Mouse (Mus musculus) Patski (cell line): ENCODE data around the gene Pfkp. TPM values are rescaled to one million over a fixed set of nuclear protein-coding genes. Genes with fewer than 3 reads are reported as not detected.

Experiments
- ATAC-seq: fragments of 100-300 bp; one replicate; pipeline ENCODE4 v1.8.0; 2021
- CTCF ChIA-PET: fragments of 350-600 bp; sonication (Branson Sonifier 250); formaldehyde crosslinking; loops from one replicate; lab custom pipeline; 2022; ENCODE audit warnings: inconsistent platforms; lab: Charles Lee
- POLR2A ChIA-PET: fragments of 350-600 bp; sonication (Branson Sonifier 250); formaldehyde crosslinking; loops from one replicate; lab custom pipeline; 2022; ENCODE audit warnings: antibody characterized with exemption, inconsistent platforms; lab: Charles Lee
- DNase-seq: peaks from one replicate; pipeline ENCODE4 v3.0.0-alpha.2; 2011; ENCODE audit warnings: low read depth, low spot score
- H3K27me3 ChIP-seq: fragments of 371-371 bp; one replicate; pipeline ENCODE4 v1.5.1; 2021
- CTCF ChIP-seq: fragments of 100-300 bp; IDR thresholded peaks from one replicate; pipeline ENCODE4 v1.5.1; 2021
- in situ Hi-C: fragments of 300-500 bp; cut with MboI; formaldehyde crosslinking; loops from 3 replicates; pipeline ENCODE4 v1.11.1; 2018; ENCODE audit warnings: low pct_unique_long_range_greater_than_20kb, mixed read lengths
- polyA plus RNA-seq: library from polyadenylated mRNA; unstranded; gene quantifications from one replicate; pipeline ENCODE4 v1.2.3, GENCODE M21; 2021

Gene Pfkp
- polyA plus RNA-seq, 1 experiment from 2014 or later, result 220 TPM

GRCm38 (mm10) chr13:6647992-6648668 lies 447 bp downstream of the Pfkp start:
- DNase-seq (no peak), ATAC-seq (peak; percentile 32)
- TF ChIP-seq CTCF, result no peak
- no peaks in the 10 kb centered on the region for H3K27me3 ChIP-seq
- CTCF ChIA-PET, result interaction anchor here (1.4 to 2.9 kb wide), 5 partner anchors 10 to 35 kb away, joined by 4 to 7 read pairs (median 5); no protein-coding TSS in a partner anchor
- POLR2A ChIA-PET, result interaction anchor here (1.0 to 1.5 kb wide), 5 partner anchors 14 to 70 kb away, joined by 3 to 4 read pairs (median 3); no protein-coding TSS in a partner anchor
- in situ Hi-C loops, result no loop called here

GRCm38 (mm10) chr13:6647067-6647991 lies 1.2 kb downstream of the Pfkp start:
- in situ Hi-C loops, result no loop called here
- ATAC-seq (peak; percentile 54), DNase-seq (no peak)
- ChIA-PET POLR2A (interaction anchor here (1.0 to 1.3 kb wide), 3 partner anchors 11 to 69 kb away, joined by 3 to 5 read pairs (median 3); no protein-coding TSS in a partner anchor), CTCF (interaction anchor here (1.4 to 2.9 kb wide), 5 partner anchors 9 to 34 kb away, joined by 4 to 7 read pairs (median 5); no protein-coding TSS in a partner anchor)
- H3K27me3 ChIP-seq, result no peaks in the 10 kb centered on the region
- no peak for TF ChIP-seq CTCF

GRCm38 (mm10) chr13:6646674-6647066 lies 1.9 kb downstream of the Pfkp start:
- peak; percentile 1 for ATAC-seq

GRCm38 (mm10) chr13:6646266-6646665 lies 2.3 kb downstream of the Pfkp start:
- CTCF ChIA-PET, result interaction anchor here (2.1 to 2.9 kb wide), 2 partner anchors 10 to 14 kb away, joined by 5 to 7 read pairs; no protein-coding TSS in a partner anchor
- DNase-seq, result no peak
- POLR2A ChIA-PET, result interaction anchor here (1.3 kb wide), 1 partner anchor 10 kb away, joined by 5 read pairs; no protein-coding TSS in a partner anchor
- no peak for ATAC-seq
- no peak for TF ChIP-seq CTCF
- in situ Hi-C loops, result no loop called here
- H3K27me3 ChIP-seq, result no peaks in the 10 kb centered on the region

More at GRCm38 (mm10) chr13:6646674-6647066, 1.9 kb downstream of the Pfkp start:
- no peak for TF ChIP-seq CTCF
- ChIA-PET CTCF (interaction anchor here (1.4 to 2.9 kb wide), 5 partner anchors 8 to 33 kb away, joined by 4 to 7 read pairs (median 5); no protein-coding TSS in a partner anchor), POLR2A (interaction anchor here (1.3 kb wide), 1 partner anchor 10 kb away, joined by 5 read pairs; no protein-coding TSS in a partner anchor)
- no peaks in the 10 kb centered on the region for H3K27me3 ChIP-seq
- no peak for DNase-seq
- in situ Hi-C loops, result no loop called here

GRCm38 (mm10) chr13:6643968-6644367 lies 4.6 kb downstream of the Pfkp start:
- CTCF ChIA-PET, result interaction anchor here (2.1 kb wide), 1 partner anchor 16 kb away, joined by 8 read pairs; no protein-coding TSS in a partner anchor
- DNase-seq (no peak), ATAC-seq (no peak)
- in situ Hi-C loops, result no loop called here
- TF ChIP-seq CTCF, result no peak
- POLR2A ChIA-PET, result interaction anchor here (0.6 kb wide), 1 partner anchor 39 kb away, joined by 4 read pairs; no protein-coding TSS in a partner anchor
- no peaks in the 10 kb centered on the region for H3K27me3 ChIP-seq

- CTCF ChIA-PET, result interaction anchor here (2.1 kb wide), 1 partner anchor 15 kb away, joined by 8 read pairs; no protein-coding TSS in a partner anchor
- no peak for DNase-seq
- in situ Hi-C loops, result no loop called here
- POLR2A ChIA-PET, result no interaction called here
- no peak for TF ChIP-seq CTCF
- no peaks in the 10 kb centered on the region for H3K27me3 ChIP-seq
- ATAC-seq, result no peak
Observed at GRCm38 (mm10) chr13:6643026-6643425, 5.6 kb downstream of the Pfkp start.

GRCm38 (mm10) chr13:6642453-6642852 lies 6.1 kb downstream of the Pfkp start:
- TF ChIP-seq CTCF, result no peak
- ChIA-PET CTCF (interaction anchor here (2.1 kb wide), 1 partner anchor 14 kb away, joined by 8 read pairs; no protein-coding TSS in a partner anchor), POLR2A (no interaction called here)
- no peak for ATAC-seq
- no peaks in the 10 kb centered on the region for H3K27me3 ChIP-seq
- DNase-seq, result no peak
- in situ Hi-C loops, result no loop called here

GRCm38 (mm10) chr13:6641497-6641896 lies 7.1 kb downstream of the Pfkp start:
- ATAC-seq, result no peak
- POLR2A ChIA-PET, result no interaction called here

GRCm38 (mm10) chr13:6639507-6640030 lies 9.0 kb downstream of the Pfkp start:
- no peaks in the 10 kb centered on the region for H3K27me3 ChIP-seq
- in situ Hi-C loops, result no loop called here
- ATAC-seq (no peak), DNase-seq (no peak)
- ChIA-PET CTCF (no interaction called here), POLR2A (no interaction called here)
- no peak for TF ChIP-seq CTCF

More at GRCm38 (mm10) chr13:6641497-6641896, 7.1 kb downstream of the Pfkp start:
- TF ChIP-seq CTCF, result no peak
- DNase-seq, result no peak
- in situ Hi-C loops, result no loop called here
- CTCF ChIA-PET, result no interaction called here
- no peaks in the 10 kb centered on the region for H3K27me3 ChIP-seq

- ATAC-seq (no peak), DNase-seq (no peak)
- in situ Hi-C loops, result no loop called here
- TF ChIP-seq CTCF, result no peak
- ChIA-PET POLR2A (no interaction called here), CTCF (interaction anchor here (1.5 to 1.8 kb wide), 2 partner anchors 13 to 15 kb away, joined by 5 to 6 read pairs; no protein-coding TSS in a partner anchor)
- H3K27me3 ChIP-seq, result no peaks in the 10 kb centered on the region
Observed at GRCm38 (mm10) chr13:6638976-6639375, 9.6 kb downstream of the Pfkp start.
